ENCODE assay signal across 14 mouse cellular contexts in the genomic region with DNA sequence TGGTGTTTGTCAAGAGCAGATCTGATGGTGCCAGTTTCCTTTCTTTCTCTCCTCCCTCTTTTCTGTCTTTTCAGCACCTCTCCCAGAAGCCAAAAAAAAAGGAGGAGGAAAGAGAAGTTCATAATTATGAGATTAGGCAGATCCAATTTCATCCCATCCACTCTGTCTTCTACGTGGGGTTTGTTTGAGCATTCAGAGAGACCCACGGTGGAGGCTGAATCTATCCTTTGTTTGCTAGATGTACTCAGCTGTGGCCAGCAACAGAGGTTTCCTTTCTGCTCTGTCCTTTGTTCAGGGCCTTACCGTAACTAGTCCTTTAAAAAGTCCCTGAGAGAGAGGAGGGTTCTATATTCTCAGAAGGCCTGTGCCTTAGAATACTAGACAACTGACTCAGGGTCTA. TPM values are rescaled to one million over a fixed set of nuclear protein-coding genes. Genes with fewer than 3 reads are reported as not detected.
A peak's percentile ranks its signal among the peaks of the same experiment; 100 is the strongest.
DNase-seq lines count a peak whose midpoint lies in the region; ATAC-seq and TF ChIP-seq lines count a peak whose summit lies in the region.
"Had no signal": no experiment of that assay in that cellular context is flagged by ENCODE, and none has a peak within 500 bp of the region (broad histone marks: within the 10 kb centered on the region; RNA-seq: fewer than 3 reads in every experiment).

No protein-coding gene starts in this region.

- peaks cover 7% of the 10 kb centered on the region; the same call in 1 of the 2 replicates for H3K4me1 ChIP-seq in forebrain, postnatal 0 days (ENCODE audit: insufficient read depth)
- H3K4me1 ChIP-seq in forebrain, embryonic 15.5 days, result peaks cover 12% of the 10 kb centered on the region
- peaks cover 27% of the 10 kb centered on the region for H3K4me1 ChIP-seq in intestine, embryonic 14.5 days (replicated peaks; ENCODE audit: control insufficient read depth, insufficient read depth, low read length)
- peaks cover 29% of the 10 kb centered on the region for H3K4me1 ChIP-seq in intestine, embryonic 16.5 days (ENCODE audit: control insufficient read depth, insufficient read depth, low read length)
- peaks cover 38% of the 10 kb centered on the region for H3K4me1 ChIP-seq in midbrain, embryonic 12.5 days
- H3K4me1 ChIP-seq in midbrain, embryonic 16.5 days (ENCODE audit: control insufficient read depth, insufficient read depth, low read length), result peaks cover 9% of the 10 kb centered on the region
- peaks cover 20% of the 10 kb centered on the region for H3K4me1 ChIP-seq in olfactory bulb, adult 2 months (ENCODE audit: control insufficient read depth, insufficient read depth, low read length)

- DNase-seq in forebrain, postnatal 0 days, result no peak
- DNase-seq in intestine, embryonic 14.5 days (ENCODE audit: low spot score), result no peak
- no peak for DNase-seq in frontal cortex, postnatal 14 days (ENCODE audit: low spot score in 2 of 2)
- DNase-seq: adrenal gland, adult 8-10 months; cerebellum, postnatal 25 days; kidney, adult 2 months; right cerebral cortex, postnatal 14 days had no signal

- H3K36me3 ChIP-seq in forebrain, postnatal 0 days (ENCODE audit: insufficient read depth), result no peaks in the 10 kb centered on the region
- H3K36me3 ChIP-seq in forebrain, embryonic 15.5 days, result no peaks in the 10 kb centered on the region
- H3K36me3 ChIP-seq in intestine, embryonic 14.5 days (ENCODE audit: control insufficient read depth, insufficient read depth, low read length), result no peaks in the 10 kb centered on the region
- no peaks in the 10 kb centered on the region for H3K36me3 ChIP-seq in intestine, embryonic 16.5 days (ENCODE audit: control insufficient read depth, insufficient read depth, low read length)
- no peaks in the 10 kb centered on the region for H3K36me3 ChIP-seq in midbrain, embryonic 12.5 days
- H3K36me3 ChIP-seq in midbrain, embryonic 16.5 days (ENCODE audit: control insufficient read depth, insufficient read depth, low read length), result no peaks in the 10 kb centered on the region
- H3K36me3 ChIP-seq: embryonic facial prominence, embryonic 15.5 days had no signal

- H3K9ac ChIP-seq in forebrain, postnatal 0 days, result no peak overlapping the region
- no peak overlapping the region for H3K9ac ChIP-seq in forebrain, embryonic 15.5 days (replicated peaks)
- H3K9ac ChIP-seq in intestine, embryonic 14.5 days (ENCODE audit: low read length), result no peak overlapping the region
- H3K9ac ChIP-seq in intestine, embryonic 16.5 days (ENCODE audit: low read depth, low read length), result no peak overlapping the region
- H3K9ac ChIP-seq in midbrain, embryonic 12.5 days (replicated peaks), result no peak overlapping the region
- H3K9ac ChIP-seq in midbrain, embryonic 16.5 days (ENCODE audit: low read depth, low read length), result no peak overlapping the region
- H3K9ac ChIP-seq: embryonic facial prominence, embryonic 15.5 days had no signal

- WGBS in forebrain, postnatal 0 days, result 7% methylated on average over 3 of the region's 3 CpGs
- 3% methylated on average over 3 of the region's 3 CpGs for WGBS in forebrain, embryonic 15.5 days
- 34% methylated on average over 3 of the region's 3 CpGs for WGBS in intestine, embryonic 14.5 days
- 35% methylated on average over 3 of the region's 3 CpGs for WGBS in intestine, embryonic 16.5 days
- 4% methylated on average over 3 of the region's 3 CpGs for whole genome bisulfite sequencing in midbrain, embryonic 12.5 days
- 3% methylated on average over 3 of the region's 3 CpGs for WGBS in midbrain, embryonic 16.5 days
- 21% methylated on average over 3 of the region's 3 CpGs for WGBS in olfactory bulb, adult 2 months

- H3K27ac ChIP-seq in forebrain, postnatal 0 days (ENCODE audit: low read depth, low read length), result 0 out of 2 replicates have a peak overlapping the region, but pooled peaks have one; percentile 29
- H3K27ac ChIP-seq in forebrain, embryonic 15.5 days (replicated peaks), result no peak overlapping the region
- H3K27ac ChIP-seq in intestine, embryonic 14.5 days (ENCODE audit: low read depth), result peak overlapping the region; percentile 18; the same call in 1 of the 2 replicates
- no peak overlapping the region for H3K27ac ChIP-seq in intestine, embryonic 16.5 days (ENCODE audit: low read length)
- H3K27ac ChIP-seq in midbrain, embryonic 12.5 days (replicated peaks), result peak overlapping the region; percentile 55
- H3K27ac ChIP-seq in midbrain, embryonic 16.5 days (ENCODE audit: low read length), result no peak overlapping the region
- peak overlapping the region; percentile 73 for H3K27ac ChIP-seq in olfactory bulb, adult 2 months (ENCODE audit: insufficient read depth, low read depth, low read length)
- H3K27ac ChIP-seq: embryonic facial prominence, embryonic 15.5 days; macrophage had no signal

- no peak for ATAC-seq in forebrain, postnatal 0 days
- no peak for ATAC-seq in forebrain, embryonic 15.5 days (replicated peaks)
- ATAC-seq in intestine, embryonic 14.5 days (replicated peaks; ENCODE audit: low FRiP score, low TSS enrichment, low read depth), result no peak
- ATAC-seq in intestine, embryonic 16.5 days, result no peak
- ATAC-seq in midbrain, embryonic 12.5 days (ENCODE audit: low FRiP score, low read depth), result no peak; the same call in 1 of the 2 replicates
- no peak for ATAC-seq in midbrain, embryonic 16.5 days

- no peaks in the 10 kb centered on the region for H3K27me3 ChIP-seq in forebrain, postnatal 0 days (ENCODE audit: insufficient read depth, low read length)
- no peaks in the 10 kb centered on the region for H3K27me3 ChIP-seq in forebrain, embryonic 15.5 days
- H3K27me3 ChIP-seq in intestine, embryonic 14.5 days (replicated peaks; ENCODE audit: control insufficient read depth, insufficient read depth, low read length), result no peaks in the 10 kb centered on the region
- no peaks in the 10 kb centered on the region for H3K27me3 ChIP-seq in intestine, embryonic 16.5 days (replicated peaks; ENCODE audit: control insufficient read depth, insufficient read depth, low read length)
- H3K27me3 ChIP-seq in midbrain, embryonic 12.5 days, result no peaks in the 10 kb centered on the region
- no peaks in the 10 kb centered on the region for H3K27me3 ChIP-seq in midbrain, embryonic 16.5 days (ENCODE audit: control insufficient read depth, insufficient read depth, low read depth, low read length)
- H3K27me3 ChIP-seq: embryonic facial prominence, embryonic 15.5 days had no signal

- no peak for TF ChIP-seq CTCF in forebrain, postnatal 0 days (IDR thresholded peaks at IDR 0.05; ENCODE audit: low read depth)
- no peak for TF ChIP-seq CTCF in olfactory bulb, adult 2 months (IDR thresholded peaks at IDR 0.05; ENCODE audit: insufficient read depth, low read depth, low read length)

- H3K9me3 ChIP-seq in forebrain, postnatal 0 days (ENCODE audit: low read length), result no peaks in the 10 kb centered on the region
- H3K9me3 ChIP-seq in forebrain, embryonic 15.5 days, result no peaks in the 10 kb centered on the region
- H3K9me3 ChIP-seq in intestine, embryonic 14.5 days (ENCODE audit: control insufficient read depth, low read length), result no peaks in the 10 kb centered on the region
- H3K9me3 ChIP-seq in intestine, embryonic 16.5 days (ENCODE audit: control insufficient read depth, low read length), result no peaks in the 10 kb centered on the region
- H3K9me3 ChIP-seq in midbrain, embryonic 12.5 days, result no peaks in the 10 kb centered on the region
- H3K9me3 ChIP-seq in midbrain, embryonic 16.5 days (replicated peaks; ENCODE audit: control insufficient read depth, low read length, poor library complexity, severe bottlenecking), result no peaks in the 10 kb centered on the region
- H3K9me3 ChIP-seq: embryonic facial prominence, embryonic 15.5 days had no signal

- no peak for TF ChIP-seq POLR2A in olfactory bulb, adult 2 months (IDR thresholded peaks at IDR 0.05; ENCODE audit: insufficient read depth, low read depth, low read length)

- H3K4me3 ChIP-seq in forebrain, postnatal 0 days (ENCODE audit: low read depth, low read length), result no peak overlapping the region
- H3K4me3 ChIP-seq in forebrain, embryonic 15.5 days, result no peak overlapping the region
- no peak overlapping the region for H3K4me3 ChIP-seq in intestine, embryonic 14.5 days (ENCODE audit: low read depth, low read length)
- H3K4me3 ChIP-seq in intestine, embryonic 16.5 days (ENCODE audit: low read length), result no peak overlapping the region
- no peak overlapping the region for H3K4me3 ChIP-seq in midbrain, embryonic 12.5 days
- no peak overlapping the region for H3K4me3 ChIP-seq in midbrain, embryonic 16.5 days (ENCODE audit: low read depth, low read length)
- no peak overlapping the region for H3K4me3 ChIP-seq in olfactory bulb, adult 2 months (ENCODE audit: insufficient read depth, low read depth, low read length)
- H3K4me3 ChIP-seq: embryonic facial prominence, embryonic 15.5 days had no signal

- H3K4me2 ChIP-seq in forebrain, postnatal 0 days (ENCODE audit: low read depth), result no peak overlapping the region
- H3K4me2 ChIP-seq in forebrain, embryonic 15.5 days (replicated peaks), result no peak overlapping the region
- no peak overlapping the region for H3K4me2 ChIP-seq in intestine, embryonic 14.5 days (ENCODE audit: low read length)
- no peak overlapping the region for H3K4me2 ChIP-seq in intestine, embryonic 16.5 days (ENCODE audit: low read depth, low read length)
- no peak overlapping the region for H3K4me2 ChIP-seq in midbrain, embryonic 12.5 days (replicated peaks)
- no peak overlapping the region for H3K4me2 ChIP-seq in midbrain, embryonic 16.5 days (ENCODE audit: low read length)
- H3K4me2 ChIP-seq: embryonic facial prominence, embryonic 15.5 days had no signal

RNA-seq across cellular contexts. Expression of a gene that starts 25.6 kb away (rescaled TPM):
- 43.7 and 53.5 TPM in 2 replicates for total RNA-seq in forebrain, postnatal 0 days (2014; rRNA removed)
- polyA plus RNA-seq in forebrain, postnatal 0 days (2015; fragmentation: Nextera tagmentation; extraction: Ambion mirVana), result 21.7 and 32.1 TPM in 2 replicates
- 28.7 and 31.2 TPM in 2 replicates for polyA plus RNA-seq in forebrain, embryonic 15.5 days (2015; fragmentation: Nextera tagmentation; extraction: Ambion mirVana)
- polyA plus RNA-seq in intestine, embryonic 14.5 days (2014; fragmentation: Nextera tagmentation; extraction: Ambion mirVana), result 39.9 and 41.1 TPM in 2 replicates
- 19.4 and 21.3 TPM in 2 replicates for polyA plus RNA-seq in intestine, embryonic 16.5 days (2015; fragmentation: Nextera tagmentation; extraction: Ambion mirVana)
- 51.8 and 54.4 TPM in 2 replicates for polyA plus RNA-seq in midbrain, embryonic 12.5 days (2016; fragmentation: Nextera tagmentation; extraction: Ambion mirVana)
- polyA plus RNA-seq in midbrain, embryonic 16.5 days (2015; fragmentation: Nextera tagmentation; extraction: Ambion mirVana), result 44.0 and 48.0 TPM in 2 replicates
- polyA plus RNA-seq in olfactory bulb, adult 2 months (2012; ENCODE audit: insufficient read depth, insufficient read length, low replicate concordance, missing spikeins), result not detected in 2 replicates

Comparison
In these comparisons a context has a peak if more than half of its experiments do, and no peak if none do; other contexts are left out.
1. H3K27ac ChIP-seq: peak in forebrain, postnatal 0 days (single experiment), intestine, embryonic 14.5 days (single experiment), midbrain, embryonic 12.5 days (single experiment) and olfactory bulb, adult 2 months (single experiment); none in forebrain, embryonic 15.5 days (single experiment), intestine, embryonic 16.5 days (single experiment) and midbrain, embryonic 16.5 days (single experiment).